Mouse (Mus musculus) embryo, embryonic 10 days (tissue): ENCODE data around the gene Olfr68.
"Not testable (repeated sequence)": the region's sequence is repeated elsewhere in the genome, so short reads cannot be mapped to it uniquely, and the experiment has no call there.

ENCODE experiments used
- DNase-seq: peaks from one replicate; pipeline ENCODE4 v3.0.0-alpha.2; 2015; ENCODE audit warnings: low spot score

Gene Olfr68

GRCm38 (mm10) chr7:103779598-103779997 is at the start of gene Olfr68:
Gene Olfr68 (minus strand): TSS chr7:103779698.
- DNase-seq, result no peak

- no peak for DNase-seq
These were observed 48.3 kb upstream of the Olfr68 start, which contains the start of gene Hbb-bs for GRCm38 (mm10) chr7:103827808-103828207. Gene Hbb-bs (minus strand): TSS chr7:103828096.

DNA sequence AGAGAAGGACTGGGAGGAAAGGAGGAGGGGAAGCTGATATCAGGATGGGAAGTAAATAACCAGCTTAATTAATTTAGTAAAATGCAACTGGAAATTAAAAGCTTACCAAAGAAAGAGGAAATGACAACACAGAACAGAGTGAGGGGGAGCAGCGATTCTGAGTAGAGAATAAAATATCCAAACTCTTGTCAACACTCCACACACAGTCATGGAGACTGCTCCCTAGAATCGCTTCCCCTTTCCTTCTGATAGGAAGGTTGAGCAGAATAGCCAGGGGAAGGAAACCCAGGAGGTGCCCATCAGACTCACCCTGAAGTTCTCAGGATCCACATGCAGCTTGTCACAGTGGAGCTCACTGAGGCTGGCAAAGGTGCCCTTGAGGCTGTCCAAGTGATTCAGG is 47.6 kb upstream of the Olfr68 start:
- not testable (repeated sequence) for DNase-seq

GRCm38 (mm10) chr7:103826255-103826887 is 46.9 kb upstream of the Olfr68 start:
- no peak for DNase-seq

GRCm38 (mm10) chr7:103825536-103826254 is 46.2 kb upstream of the Olfr68 start:
- no peak for DNase-seq

GRCm38 (mm10) chr7:103824597-103824996 is 45.1 kb upstream of the Olfr68 start:
- DNase-seq, result no peak

- not testable (repeated sequence) for DNase-seq
These were observed 35.6 kb upstream of the Olfr68 start for GRCm38 (mm10) chr7:103815085-103815484.

- DNase-seq, result no peak
These were observed 34.3 kb upstream of the Olfr68 start, which contains the start of gene Hbb-bt for GRCm38 (mm10) chr7:103813766-103814165. Gene Hbb-bt (minus strand): TSS chr7:103813996.

DNA sequence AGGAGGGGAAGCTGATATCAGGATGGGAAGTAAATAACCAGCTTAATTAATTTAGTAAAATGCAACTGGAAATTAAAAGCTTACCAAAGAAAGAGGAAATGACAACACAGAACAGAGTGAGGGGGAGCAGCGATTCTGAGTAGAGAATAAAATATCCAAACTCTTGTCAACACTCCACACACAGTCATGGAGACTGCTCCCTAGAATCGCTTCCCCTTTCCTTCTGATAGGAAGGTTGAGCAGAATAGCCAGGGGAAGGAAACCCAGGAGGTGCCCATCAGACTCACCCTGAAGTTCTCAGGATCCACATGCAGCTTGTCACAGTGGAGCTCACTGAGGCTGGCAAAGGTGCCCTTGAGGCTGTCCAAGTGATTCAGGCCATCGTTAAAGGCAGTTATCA is 33.7 kb upstream of the Olfr68 start:
- DNase-seq, result not testable (repeated sequence)

DNA sequence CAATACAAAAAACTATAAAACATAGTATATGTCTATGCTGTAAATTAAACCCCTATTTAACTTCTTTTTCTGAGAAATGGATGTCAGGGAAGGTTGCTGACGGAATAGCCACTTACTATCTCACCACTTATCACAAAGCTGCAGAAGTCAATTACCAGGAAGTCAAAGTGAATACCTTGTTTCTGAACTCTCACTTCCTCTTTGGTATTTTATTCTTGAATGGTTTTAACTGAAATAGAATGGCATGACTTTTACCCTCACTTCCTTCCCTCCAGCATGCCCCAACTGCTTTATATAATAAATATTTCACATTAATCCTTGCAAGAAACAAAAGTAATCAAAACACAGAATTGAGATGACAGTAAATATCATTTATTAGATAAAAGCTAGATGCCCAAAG is 32.7 kb upstream of the Olfr68 start:
- DNase-seq, result no peak

DNA sequence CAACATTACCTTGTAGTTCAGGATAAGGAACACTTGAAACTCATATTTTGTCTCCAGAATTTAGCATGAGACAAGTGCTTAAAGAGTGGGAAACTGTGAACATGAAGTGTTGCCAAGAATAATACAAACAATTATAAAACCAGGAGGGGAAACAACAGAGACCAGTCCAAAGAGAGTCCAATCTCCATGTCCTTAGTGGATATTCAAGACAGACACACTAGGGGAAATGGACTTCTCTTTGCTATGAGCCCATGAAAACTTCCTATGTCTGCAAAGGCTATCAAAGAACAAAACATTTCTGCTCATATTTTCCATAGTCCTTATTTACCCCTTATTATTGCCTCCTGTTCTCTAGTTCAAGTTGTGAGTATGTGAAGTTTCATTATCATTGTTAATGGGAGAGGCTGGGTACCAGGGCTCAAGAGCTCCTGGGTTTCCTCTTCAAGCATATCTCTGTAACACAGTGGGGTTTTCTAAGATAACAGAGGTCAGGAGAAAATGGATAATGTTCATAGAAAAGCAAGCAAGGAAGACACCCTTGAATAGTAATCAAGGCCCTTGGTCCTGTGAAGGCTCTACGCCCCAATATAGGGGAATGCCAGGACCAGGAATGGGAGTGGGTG is 31.8 kb upstream of the Olfr68 start:
- no peak for DNase-seq

DNA sequence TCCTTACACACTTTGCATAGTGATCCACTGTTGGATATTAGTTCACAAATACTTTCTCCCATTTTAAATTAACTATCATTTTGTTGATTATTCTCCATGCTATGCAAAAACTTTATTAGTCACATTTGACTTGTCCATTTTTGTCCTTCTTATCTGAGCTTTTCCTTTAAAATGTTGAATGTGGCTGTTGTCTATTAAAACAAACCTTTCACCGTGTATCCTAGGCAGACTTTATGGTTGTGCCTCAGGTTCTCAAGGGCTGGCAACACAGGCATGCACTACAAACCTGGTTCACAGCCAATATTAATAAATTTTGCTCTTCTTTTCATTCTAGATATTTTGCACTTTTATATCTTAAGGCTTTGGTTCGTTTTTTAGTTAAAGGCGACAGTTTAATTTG is 31.2 kb upstream of the Olfr68 start:
- no peak for DNase-seq

GRCm38 (mm10) chr7:103810296-103810695 is 30.8 kb upstream of the Olfr68 start:
- DNase-seq, result no peak

- DNase-seq, result no peak
These were observed 30.3 kb upstream of the Olfr68 start for GRCm38 (mm10) chr7:103809801-103810155.

- peak; percentile 5 for DNase-seq
These were observed 29.7 kb upstream of the Olfr68 start for GRCm38 (mm10) chr7:103808971-103809800.

- DNase-seq, result not testable (repeated sequence)
These were observed 28.6 kb upstream of the Olfr68 start for GRCm38 (mm10) chr7:103808120-103808519.

GRCm38 (mm10) chr7:103806856-103807255 is 27.4 kb upstream of the Olfr68 start:
- DNase-seq, result peak; percentile 68

DNA sequence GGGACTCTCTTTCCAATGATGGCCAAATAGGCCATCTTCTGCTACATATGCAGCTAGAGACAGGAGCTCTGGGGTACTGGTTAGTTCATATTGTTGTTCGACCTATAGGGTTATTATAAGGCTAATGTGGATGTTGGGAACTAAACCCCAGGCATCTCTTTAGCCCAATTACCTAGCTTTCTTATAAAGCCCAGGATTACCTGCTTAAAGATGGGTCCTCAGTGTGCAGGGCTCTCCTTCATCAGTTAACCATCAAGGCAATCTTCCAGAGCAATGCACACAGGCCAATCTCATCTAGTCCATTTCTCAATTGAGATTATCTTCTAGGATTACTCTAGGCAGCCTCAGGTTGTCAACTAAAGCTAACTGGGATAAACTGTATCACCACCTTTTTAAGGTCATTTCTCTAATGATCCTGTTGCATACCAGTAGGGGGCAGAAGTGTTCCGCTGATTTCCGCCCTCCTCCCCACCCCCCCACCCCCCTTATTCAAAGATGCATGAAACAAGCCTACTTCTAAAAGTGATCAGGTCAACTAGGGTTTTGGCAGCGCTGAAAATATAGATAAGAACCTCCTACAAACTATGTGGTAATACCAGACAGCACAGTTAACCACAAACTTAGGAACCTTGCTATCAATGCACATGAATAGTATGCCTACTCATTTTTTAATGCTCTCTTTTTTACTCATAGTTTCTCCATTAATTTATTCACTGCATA is 13.3 kb upstream of the Olfr68 start:
- peak; percentile 5 for DNase-seq

GRCm38 (mm10) chr7:103791721-103792120 is 12.2 kb upstream of the Olfr68 start, which contains the start of gene Olfr67:
Gene Olfr67 (minus strand): TSS chr7:103791821.
- DNase-seq, result no peak

DNA sequence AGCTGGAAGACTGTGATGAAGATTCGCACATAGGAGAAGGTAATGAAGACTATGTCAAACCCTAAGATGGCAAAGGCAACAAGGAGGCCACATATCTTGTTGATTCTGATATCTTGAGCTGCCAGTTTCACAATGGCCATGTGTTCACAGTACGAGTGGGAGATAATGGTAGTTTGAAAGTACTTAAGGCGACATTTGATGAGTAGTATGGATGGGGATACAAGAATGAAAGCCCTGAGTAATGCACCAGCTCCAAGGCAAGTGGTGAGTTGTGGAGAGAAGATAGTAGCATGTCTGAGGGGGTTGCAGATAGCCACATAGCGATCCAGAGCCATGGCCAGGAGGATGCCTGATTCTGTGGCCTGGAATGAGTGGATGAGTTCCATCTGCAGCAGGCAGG is 1.8 kb downstream of the Olfr68 start:
- not testable (repeated sequence) for DNase-seq

GRCm38 (mm10) chr7:103771494-103771893 is 8.0 kb downstream of the Olfr68 start, which contains the start of gene Olfr69:
Gene Olfr69 (minus strand): TSS chr7:103771594.
- no peak for DNase-seq
